Mouse (Mus musculus) right cerebral cortex, adult 18-20 months (tissue): Measurements from ENCODE around the gene Sumf1.

ENCODE experiments used
- DNase-seq: peaks from one replicate; pipeline ENCODE4 v3.0.0; 2022; ENCODE audit warnings: mixed read lengths

Sumf1 gene

DNA sequence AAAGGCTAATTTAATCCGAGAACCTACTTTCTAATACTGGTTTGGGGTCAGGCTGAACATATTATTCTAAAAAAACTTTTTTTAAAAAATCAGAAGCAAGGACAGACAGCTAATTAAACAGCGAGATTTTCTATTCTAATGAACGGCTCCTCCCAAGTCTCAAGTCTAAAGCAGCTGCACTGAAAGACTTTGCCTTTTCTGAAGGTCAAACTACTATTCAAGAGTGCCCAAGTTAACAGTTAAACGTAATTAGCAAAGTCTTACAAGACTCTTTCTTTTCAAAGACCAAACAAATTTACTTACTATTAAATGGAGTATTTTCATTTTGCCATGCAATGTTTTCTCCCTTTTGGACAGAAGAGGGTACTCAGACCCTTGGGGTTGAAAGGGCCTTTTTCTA, 20.8 kb upstream of the Sumf1 start:
- DNase-seq: no peak

DNA sequence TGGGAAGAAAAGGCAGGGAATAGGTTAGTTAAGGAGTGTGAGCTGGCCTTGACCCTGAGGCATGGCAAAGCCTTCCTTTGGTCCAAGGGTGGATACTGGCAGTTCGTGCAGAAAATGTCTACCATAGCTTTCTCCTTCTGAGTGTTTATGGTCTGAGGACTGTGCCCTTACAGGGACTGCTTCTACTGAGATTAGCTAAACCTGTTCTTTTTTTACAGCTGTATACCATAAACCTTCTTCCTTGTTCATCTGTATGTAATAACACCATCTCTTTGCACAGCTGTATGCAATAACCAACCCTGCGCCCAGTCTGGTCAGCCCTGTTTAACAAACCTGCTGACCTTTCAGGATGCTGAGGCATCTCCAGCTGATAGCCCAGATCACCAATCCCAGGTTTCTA, 18.9 kb upstream of the Sumf1 start:
- no peak for DNase-seq

DNA sequence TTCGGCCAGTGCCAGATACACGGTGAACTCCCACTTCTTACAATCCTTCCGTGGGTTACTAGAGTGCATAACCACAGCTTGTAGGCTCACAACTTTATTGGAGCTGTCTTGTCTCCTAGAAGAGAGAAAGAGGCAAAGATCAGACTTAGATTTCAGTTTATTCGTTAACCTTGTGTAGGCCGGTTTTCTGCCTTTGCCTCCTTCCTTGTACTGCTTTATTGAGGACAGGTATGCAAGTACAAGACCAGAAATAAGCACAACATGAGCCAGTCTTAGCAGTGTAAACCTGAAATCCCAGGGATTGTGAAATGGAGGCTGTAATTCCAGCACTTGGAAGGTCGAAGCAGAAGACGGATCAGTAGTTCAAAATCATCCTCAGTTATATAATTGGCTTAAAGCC, 12.9 kb upstream of the Sumf1 start:
- DNase-seq: no peak

DNA sequence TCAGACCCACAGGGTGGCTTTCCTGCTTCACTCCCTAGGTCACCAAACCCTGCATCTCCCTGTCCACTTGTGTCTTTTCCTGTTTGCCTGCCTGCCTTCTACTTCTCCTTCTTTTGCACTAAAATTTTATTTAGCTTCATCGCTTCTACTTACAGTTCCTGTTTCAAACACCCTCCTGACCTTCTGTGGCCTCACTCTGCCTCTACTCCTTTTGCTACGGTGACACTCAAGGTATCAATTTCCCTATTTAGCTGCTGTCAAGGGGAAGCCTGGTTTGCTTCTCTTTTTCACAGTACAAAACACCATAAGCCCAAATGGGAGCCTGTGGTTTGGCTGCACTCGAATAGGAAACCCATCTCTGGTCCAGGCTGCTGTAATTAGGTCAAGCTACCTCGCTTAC, 11.7 kb upstream of the Sumf1 start:
- no peak for DNase-seq

DNA sequence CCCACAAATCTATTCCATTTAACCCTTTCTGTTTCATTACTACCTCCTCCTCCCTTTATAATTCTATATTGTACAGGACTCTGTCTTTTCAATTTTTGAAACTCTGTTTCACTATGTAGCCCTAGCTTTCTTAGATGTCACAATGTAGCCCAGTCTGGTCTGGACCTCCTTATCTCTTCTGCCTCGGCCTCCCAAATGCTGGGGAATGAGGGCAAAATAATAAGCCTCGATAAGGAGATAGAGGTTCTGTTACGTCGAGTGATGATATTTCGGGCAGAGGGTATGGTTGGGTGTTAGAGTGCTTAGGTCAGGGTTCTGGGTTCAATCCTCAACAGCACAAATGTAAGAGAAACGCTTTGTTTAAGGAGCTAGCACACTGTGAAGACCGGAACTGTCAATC, 11.3 kb upstream of the Sumf1 start:
- no peak for DNase-seq

DNA sequence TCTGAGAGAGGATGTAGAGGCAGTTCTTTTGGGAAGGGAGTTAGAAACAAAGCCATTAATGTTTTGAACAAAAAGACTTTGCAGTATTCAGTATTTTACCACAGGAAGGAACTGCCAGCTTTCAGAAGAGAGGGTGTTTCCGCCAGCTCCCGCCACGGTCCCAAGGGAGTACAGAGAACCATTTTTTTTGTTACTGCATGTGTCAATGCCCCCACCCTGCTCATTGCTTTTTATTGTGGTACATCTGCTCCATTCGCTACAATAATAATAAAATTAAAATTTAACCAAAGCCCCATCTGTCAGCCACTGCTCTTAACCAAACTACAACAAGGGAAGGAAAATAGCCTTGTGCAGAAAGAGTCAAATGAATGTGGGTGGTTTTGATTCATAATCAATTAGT, 7.2 kb upstream of the Sumf1 start:
- DNase-seq: no peak

DNA sequence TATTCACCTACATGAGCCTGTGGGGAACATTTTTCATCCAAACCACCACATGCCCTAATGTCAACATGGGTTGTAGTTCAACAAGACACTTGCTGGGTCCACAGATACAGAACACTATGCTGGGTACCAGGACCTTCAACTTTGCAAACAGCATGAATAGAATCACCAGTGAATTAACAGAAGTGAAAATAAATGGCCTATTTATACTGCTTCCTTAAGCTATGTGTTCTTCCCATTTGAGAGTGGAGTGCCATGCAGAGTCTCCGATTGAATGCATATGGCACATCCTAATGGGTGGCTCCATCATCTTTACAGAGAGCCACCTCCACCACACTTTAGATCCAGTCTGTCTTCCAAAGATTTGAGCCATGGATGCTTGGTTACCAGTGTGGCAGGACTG, 5.3 kb upstream of the Sumf1 start:
- DNase-seq: no peak

DNA sequence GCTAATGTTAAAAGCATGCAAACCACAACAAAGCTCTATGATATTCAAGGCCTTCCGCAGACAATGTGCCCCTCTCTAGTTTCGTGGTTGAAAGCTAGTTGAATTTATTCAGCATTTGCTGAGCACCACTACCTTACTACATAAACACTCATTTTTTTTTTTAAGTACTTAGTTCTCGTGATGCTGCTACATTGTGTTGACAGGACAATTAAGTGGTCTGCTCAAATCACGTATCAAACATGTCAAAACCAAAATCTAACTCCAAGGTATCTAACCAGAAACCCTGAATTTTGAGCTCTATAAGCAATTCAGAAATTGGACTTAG, 265 bp upstream of the Sumf1 start:
- no peak for DNase-seq

DNA sequence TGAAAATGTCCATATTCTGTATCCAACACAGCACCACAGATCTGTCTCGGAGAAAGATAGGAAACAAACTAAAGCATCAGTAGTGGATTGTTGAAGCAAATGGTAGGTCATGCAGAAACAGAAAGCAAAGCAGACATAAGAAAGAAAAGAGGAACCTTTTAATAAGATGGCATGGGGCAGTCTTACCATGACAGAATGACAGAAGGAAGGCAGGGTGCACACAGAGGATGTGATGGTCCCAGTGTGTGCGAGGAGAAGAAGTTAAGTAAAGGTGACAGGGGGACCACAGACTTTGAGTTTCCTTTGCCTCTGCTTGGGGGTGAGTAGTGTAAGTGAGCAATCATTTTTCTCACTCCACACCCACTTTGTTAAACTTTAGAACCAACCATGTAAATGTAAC, 6.3 kb downstream of the Sumf1 start:
- no peak for DNase-seq

DNA sequence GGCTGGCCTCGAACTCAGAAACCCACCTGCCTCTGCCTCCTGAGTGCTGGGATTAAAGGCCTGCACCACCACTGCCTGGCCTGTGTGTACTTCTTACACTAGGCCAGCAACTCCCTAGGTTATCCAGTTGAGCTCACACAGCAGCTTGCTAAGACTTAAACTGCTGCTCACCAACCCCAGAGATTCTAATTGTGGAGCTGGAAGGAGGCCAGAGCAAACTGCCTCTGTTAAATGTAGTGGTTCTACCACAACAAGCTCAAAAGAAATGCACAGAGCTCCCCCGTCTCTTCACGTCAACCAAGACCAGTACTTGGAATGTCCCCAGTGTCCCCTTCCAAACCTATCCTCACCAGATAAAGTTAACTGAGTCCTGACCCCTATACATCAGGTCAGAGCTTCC, 11.2 kb downstream of the Sumf1 start:
- no peak for DNase-seq

DNA sequence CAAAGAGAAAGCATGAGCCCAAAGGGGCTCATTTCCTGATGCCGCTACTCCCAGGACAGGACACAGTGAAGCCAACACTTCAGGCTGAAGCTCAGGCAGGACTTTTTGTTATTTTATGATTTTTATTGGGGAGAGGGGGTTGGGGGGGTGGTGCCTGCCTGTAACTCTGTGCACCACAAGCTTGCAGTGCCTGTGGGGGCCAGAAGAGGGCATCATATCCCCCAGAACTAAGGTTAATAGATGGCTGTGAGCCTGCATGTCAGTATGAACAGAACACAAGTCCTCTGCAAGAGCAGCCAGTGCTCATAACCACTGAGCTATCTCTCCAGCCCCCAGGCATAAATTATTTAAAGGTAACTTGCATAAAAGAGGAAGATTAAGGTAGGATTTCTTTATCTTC, 13.2 kb downstream of the Sumf1 start:
- DNase-seq: no peak

DNA sequence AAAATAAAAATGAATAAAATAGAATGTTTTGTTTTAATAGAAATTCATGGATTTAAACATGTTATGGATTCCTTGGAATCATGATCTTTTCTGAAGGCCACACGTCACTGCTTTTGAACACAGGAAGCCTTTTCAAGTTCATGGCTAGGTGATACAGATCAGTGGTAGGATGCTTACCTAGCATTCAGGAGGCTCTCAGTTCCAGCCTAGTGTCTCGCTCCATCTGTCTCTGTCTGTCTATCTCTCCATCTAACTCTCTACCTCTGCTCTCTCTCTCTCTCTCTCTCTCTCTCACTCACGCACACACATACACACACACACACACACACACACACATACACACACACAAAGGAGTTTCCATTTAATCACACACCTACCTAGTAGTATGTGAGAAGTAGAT, 15.9 kb downstream of the Sumf1 start:
- no peak for DNase-seq

DNA sequence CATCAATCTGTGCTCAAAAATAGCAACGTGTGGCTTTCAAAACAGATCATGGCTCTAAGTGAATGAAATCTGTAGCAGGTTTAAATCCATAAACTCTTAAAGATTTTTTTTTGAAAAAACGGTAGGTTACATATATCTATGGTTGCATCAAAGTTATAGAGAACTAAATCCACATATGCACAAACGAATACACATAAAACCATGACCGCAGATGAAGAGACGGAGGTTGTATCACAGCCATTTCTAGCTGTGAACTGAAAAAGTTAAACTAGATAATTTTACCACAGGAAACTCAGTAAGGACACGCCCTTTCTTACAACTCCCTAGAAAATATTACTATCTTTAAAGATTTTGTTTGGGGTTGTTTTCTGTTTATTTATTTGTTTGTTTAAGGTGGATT, 16.7 kb downstream of the Sumf1 start:
- DNase-seq: no peak

DNA sequence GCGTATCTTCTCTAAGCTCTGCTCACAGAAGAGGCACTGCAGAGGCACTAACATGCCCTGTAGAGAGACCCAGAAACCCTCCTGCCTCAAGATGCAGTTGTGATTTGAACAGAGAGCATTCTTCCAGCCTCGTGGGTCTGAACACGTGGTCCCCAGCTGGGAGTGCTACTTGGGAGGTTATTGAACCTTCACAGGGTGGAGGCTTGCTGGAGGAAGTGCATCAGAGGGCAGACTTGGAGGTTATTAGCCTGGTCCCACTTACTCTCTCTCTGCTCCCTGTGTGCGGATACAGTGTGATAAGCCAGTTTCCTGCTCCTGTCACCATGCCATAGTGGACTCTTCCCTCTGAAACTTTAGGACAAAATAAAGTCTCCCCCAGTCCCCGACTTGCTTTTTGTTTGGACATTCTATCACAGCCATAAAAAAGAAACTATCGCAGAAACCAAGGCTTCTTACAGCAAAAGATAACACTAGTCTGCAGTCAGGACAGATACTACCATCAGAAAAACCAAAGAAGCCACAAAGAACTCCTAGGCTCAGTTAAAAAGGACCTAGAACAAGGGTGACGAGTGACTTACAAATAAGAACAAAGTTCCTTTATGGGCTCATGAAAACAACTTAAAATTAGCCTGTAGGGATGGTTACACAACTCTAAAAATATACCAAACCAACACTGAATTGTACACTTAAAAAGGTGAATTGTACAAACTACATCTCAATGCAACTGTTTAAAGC, 17.3 kb downstream of the Sumf1 start:
- no peak for DNase-seq

DNA sequence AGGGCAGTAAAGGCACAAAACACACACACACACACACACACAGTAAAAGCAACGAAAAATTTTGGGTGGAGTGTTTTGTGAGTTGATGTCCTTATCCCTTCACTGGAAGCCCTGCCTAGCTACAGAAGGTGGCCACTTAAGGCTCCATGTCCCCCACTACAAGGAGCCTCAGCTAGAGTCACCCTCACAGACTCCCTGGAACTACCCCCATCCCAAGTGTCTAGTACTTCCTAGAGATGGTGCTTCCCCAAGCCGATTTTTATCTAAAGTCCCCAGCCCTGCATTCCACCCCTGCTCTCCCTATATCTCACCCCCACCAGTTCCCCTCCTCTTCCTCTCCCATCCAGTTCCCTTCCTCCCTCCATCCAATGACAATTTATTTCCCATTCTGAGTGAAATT, 19.8 kb downstream of the Sumf1 start:
- no peak for DNase-seq

DNA sequence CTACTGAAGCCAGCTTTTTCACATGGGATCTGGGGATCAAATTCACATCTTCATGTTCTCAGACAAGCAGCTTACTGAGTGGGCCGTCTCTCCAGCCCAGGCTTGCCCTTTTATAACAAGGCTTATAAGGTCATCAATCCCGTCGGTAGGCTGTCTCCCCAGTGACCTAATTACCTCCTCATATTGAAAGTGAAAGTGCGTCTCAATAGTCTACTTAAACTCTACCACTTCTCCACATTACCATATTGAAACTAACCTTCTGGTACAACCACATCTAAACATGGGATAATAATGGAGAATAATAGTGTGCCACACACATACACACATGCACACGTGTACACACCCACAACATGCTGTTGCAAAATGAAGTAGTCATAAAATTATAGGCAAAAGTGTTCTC, 20.4 kb downstream of the Sumf1 start:
- DNase-seq: no peak

DNA sequence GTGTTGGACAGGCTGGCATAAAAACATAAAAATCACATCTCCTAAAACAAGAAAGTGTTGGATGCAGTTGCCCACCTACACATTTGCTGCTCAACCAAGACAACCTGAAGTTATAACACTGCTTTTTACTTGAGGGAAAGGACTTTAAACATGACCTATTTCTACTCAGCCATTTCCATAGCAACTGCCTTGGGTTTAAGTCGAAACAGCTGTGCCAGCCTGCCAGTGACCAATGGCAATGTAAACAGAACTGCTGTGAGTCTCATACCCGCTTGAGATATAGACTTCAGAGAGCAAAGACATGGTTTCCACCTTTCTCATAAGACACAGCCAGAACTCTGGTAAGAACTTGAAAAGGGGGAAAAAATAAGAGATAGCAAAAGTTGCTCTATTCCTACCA, 24.8 kb downstream of the Sumf1 start:
- DNase-seq: peak; percentile 21

DNA sequence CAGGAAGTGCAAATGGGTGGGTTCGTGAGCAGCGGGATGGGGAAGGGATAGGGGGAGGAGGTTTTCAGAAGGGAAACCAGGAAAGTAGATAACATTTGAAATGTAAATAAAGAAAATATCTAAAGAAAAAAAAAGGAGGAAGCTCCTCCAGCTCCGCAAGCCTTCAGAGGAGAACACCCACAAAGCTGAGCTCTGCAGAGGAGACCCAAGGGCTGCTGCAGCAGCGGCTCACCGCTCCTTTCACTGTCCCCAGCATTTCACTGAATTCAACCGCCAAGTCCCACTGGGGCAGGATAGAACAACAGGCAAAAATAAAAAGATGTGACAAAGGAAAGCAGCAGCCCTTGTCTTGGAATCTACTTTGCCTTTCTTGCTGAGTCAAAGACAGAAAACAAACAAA, 28.5 kb downstream of the Sumf1 start:
- DNase-seq: no peak

DNA sequence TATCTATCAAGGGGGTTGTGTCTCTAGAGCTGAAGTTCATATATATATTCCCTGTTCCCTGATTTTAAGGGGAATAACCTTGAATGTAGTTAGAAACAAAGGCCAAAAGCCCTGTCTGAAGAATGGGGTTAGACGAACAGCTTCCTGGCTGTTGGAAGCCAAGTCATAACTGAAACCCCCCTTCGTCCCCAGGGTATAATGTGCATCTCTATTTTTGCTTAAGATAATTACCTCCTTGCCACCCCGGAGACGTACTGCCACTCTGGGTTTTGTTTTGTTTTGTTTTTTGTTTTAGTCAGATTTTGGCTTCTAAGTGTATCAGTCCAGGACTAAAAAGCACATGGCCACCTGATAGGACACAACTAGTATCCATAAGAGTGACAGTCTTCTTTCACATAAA, 31.1 kb downstream of the Sumf1 start:
- DNase-seq: no peak

DNA sequence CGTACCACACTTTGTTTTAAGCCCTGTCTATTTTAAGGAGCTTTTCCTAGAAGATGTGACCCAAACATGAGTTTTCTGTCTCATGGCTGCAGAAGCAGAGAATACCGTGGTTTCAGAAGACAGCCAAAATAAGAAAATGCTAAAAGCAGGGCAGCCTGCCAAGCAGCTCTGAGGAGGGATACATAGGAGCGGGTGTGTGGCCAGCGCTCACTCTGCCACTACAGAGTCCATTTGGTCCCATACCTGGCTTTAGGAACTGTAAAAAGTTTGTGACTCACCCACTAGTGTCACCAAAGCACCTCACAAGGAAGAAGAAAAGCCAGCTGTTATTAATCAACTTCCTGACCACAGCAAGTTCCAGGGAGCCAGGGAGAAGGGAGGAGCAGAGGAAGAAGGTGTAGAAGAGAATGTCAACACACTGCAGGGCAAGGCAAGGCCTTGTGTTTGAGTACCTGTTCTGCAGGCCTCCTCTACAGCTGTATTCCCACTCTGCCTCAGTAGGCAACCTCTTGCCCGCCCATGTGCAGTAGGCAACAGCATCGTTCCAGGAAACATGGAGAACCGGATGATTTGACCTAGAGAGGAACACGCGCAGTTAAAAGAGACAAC, 32.6 kb downstream of the Sumf1 start:
- peak; percentile 72 for DNase-seq

DNA sequence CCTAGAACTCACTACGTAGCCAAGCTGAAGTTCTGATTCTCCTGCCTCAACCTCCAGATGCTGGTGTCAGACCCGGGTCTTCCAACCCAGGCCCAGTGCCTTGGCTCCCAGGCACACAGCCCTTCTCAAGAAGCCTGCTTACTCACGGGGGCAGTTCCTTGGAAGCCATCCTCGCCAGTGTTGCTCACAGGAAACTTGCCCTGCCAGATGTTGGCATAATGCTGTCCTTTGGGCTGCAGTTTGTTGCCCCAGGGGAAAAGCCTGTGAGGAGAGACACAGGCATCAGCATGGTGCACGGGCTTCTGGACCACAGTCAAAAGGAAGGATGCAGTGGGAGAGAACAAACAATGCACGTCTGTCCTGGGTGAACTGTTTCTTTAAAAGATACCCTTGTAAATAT, 33.3 kb downstream of the Sumf1 start:
- no peak for DNase-seq

DNA sequence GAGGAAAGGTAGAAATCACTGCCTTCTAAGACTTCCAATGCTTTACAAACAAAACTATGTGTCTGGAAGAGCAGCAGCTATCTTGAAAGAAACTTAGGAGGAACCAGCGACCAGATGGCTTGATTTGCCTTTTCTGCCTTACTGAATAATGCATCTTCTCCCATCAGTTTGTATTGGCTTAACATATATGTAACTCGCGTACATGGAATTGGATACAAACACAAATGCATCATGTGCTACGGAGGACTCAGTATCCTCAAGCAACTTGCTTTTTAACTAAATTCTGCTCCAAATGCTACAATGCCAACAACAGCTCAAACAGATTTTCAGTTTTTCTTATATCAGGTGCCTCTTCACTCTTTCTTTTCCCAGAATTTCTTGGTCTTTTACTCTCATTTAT, 36.1 kb downstream of the Sumf1 start:
- no peak for DNase-seq

DNA sequence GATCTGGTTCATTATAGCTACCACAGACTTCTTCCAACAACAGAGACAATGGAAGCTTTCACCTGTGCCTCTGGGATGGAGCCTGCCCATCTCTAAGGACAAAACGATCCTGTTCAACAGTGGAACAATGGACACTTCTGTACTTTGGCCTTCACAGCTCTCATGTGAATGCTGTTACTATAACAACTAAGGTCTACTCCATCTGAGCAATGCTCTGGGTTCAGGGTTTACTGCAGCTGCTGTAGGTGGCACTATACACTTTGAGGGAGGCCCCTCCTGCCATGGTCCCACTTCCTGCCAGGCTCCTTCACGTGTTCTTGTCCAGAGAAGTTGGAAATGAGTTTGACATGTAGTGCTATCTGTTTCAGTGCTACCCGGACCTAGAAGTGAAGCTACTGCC, 36.9 kb downstream of the Sumf1 start:
- no peak for DNase-seq

DNA sequence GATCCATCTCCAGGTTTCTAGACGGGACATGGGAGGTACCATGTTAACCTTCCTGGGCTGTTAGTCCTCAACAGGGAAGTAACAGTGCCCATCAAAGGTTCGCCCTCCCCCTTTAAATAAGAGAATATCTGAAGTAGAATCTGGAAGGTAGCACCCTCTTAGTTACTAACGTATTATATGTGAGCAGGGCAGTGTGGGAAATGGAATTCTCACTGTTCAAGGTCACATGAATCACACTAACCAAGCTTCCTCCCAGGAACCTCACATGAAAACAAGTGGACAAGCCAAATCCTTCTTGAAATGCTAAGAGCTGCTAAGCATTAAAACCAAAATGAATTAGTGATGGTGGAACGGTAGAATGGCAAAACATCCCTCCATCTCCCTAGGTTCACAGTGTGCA, 38.7 kb downstream of the Sumf1 start:
- no peak for DNase-seq

DNA sequence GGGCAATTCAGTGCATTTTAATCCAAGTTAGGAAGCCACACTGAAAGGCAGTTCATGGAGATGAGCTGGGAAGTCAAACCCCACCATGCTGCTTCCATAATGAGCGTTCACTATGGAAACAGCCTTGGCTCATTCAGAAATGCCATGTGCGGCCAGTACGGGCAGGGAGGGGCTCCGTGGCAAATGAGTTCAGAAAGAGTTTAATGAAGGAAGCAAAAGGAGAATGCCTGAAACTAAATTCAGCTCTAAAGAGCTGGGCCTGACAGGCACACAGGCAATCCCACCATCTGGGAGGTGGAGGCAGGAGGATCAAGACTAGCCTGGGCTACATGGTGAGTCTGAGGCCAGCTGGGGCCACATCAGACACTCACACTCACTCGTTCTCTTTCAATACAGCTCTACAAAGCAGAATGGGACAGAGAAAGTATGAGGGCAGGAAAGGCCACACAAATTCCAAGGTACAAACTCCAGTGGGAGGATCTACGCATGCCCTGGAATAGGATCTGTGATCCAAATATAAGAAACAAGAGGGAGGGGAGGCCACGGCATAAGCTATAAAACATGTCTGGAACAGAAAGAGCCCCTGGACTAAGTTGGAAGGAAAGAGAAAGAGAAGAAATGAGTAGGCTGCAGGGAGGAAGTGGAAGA, 39.3 kb downstream of the Sumf1 start:
- no peak for DNase-seq
